Mouse (Mus musculus) 3134 (cell line): ENCODE results near the gene Il9r.

ENCODE experiments used
- DNase-seq: peaks from one replicate; pipeline ENCODE4 v3.0.0-alpha.2; 2011; ENCODE audit warnings: low spot score; ENCODE audit not compliant: insufficient read length; ENCODE audit errors: extremely low read depth

The Il9r gene

DNA sequence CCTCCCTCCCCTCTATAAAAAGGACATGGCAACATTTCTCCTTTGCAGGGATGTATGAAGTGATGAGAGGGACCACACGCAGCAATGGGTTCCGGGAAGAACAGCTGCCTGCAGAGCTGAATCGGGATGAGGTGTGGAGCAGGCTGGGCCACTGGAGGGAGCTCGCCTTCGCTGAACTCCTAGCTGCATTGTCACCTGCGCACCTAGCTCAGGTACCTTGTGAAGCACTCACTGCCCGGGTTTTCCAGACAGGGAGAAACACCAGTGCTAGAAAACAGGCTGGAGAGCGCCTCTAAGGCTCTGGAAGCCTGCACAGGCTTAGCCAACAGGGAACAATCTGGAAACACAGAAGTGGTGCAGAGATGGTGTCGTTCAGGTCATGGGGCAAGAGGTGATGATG is 38.6 kb downstream of the Il9r start:
- no peak for DNase-seq

DNA sequence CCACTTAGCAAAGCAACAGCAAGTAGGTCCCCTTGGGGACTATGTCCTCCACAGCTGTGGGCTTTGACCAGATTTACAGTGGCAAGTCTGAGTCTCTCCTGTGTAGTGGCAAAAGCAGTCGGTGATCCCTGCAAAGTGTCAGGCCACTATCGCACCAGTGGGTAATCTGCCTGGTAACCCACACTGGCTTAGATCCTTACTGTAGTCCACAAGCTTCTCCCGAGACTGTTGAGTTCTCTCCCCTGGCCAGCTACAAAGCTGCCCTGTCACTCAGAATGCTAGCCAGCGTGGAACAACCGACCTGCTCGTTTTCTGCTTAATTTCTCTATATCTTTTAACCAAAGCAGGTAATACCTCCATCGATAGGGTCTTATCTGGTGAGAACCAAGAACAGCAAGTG is 39.7 kb downstream of the Il9r start:
- DNase-seq: no peak

- DNase-seq: no peak
Observed at GRCm38 (mm10) chr11:32159176-32159575, 40.9 kb downstream of the Il9r start.

DNA sequence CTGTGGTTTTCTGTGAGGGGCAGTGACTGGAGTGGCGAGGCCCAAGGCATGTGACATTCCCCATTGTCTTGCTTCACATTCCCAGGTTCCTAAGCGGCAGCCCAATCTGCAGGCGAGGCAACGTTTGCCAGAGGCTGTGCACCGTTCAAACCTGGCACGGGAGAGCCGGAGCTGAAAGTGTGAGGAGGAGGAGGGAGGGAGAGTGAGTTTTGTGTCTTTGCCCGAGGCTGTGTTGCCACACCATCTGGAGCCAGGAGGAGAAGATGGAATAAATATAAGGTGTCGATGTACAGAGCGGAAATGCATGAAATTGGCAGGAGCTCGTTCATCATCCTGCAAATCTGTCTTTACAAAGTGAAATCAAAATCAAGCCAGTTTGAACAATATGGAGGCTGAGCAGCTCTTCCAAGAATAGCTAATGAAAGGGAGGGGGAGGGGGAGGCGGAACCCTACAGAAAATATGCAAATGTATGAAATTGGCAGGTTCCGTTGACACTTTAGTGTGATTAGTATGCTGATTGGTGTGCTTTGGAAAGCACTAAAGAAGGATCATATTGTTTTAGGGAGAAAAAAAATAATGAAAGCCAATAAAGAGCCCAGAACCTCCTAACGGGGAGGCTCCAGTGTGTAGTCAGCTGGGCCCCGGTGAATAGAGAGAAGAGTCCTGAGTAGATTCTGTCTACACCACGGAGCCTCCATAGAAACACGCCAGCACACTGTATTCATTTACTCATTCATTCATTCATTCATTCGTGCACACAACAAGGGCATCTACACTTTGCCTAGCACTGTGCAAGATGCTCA is 42.1 kb downstream of the Il9r start:
- DNase-seq: no peak

DNA sequence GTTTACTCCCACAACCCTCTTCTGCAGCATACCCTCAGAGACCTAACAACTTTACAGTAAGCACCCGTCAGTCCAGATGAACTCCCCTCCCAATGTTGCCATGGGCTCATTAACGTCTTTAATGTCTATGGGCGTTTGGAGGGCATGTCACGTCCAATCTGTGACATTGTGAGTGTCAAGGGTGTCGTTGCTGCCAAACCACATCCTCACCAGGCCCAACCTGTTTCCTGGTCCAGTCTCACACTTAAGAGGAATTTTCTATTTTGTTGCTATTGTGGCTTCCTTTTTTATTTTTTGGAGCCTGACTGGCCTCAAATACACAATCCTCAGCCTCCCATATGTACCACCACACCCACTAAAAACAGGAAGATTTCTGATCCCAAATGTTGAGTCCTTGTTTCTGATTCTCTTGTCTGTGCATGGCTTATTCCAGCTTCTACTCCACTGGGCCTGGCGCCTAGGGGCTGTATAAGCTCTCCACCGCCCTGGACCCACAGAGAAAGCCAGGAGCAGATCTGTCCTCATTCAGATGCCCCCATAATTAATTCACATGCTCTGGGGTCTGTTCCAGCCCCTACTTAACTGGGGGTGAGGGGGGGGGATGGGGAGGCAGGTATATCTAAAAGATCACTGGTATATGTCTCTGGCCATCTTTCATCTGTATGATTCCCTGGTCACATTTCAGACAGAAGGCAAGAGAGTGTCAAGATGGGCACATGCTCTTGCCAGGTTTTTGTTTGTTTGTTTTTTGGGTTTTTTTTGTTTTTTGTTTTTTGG is 43.0 kb downstream of the Il9r start:
- no peak for DNase-seq

DNA sequence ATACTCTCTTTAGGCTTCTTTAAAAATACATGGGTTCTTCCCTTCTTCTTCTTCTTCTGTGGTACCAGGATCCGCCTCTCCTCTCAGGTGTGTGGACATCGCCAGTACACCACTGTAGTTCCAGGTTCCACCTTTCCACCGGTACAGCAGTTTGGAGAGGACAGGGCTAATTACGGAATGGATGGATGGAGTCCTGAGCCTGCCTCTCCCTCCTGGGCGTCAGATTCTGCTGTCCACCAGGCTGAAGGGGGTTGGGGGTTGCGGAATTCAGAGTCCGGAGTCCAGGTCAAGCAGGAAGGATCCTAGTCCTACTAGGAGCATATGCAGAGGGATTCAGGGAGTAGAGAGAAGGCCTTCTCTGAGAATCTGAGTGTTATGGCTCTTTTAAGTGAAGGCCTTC is 46.9 kb downstream of the Il9r start:
- no peak for DNase-seq

- DNase-seq: no peak
Observed at GRCm38 (mm10) chr11:32152814-32153213, 47.3 kb downstream of the Il9r start.

DNA sequence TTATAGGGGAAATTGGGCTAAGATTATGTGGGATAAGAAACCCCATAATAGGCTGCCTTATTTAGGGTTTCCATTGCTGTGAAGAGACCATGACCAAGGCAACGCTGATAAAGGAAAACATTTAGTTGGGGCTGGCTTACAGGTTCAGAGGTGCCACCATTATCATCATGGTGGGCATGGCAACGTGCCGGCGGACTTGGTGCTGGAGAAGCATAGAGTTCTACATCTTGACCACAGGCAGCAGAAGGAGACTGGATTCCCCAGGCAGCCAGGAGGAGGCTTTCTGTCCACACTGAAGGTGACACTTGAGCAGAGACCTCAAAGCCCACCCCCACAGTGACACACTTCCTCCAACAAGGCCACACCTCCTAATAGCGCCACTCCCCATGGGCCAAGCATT is 48.8 kb downstream of the Il9r start:
- no peak for DNase-seq

- DNase-seq: no peak
Observed at GRCm38 (mm10) chr11:32149605-32150004, 50.5 kb downstream of the Il9r start.

- no peak for DNase-seq
Observed at GRCm38 (mm10) chr11:32142771-32143170, 57.3 kb downstream of the Il9r start.

GRCm38 (mm10) chr11:32141627-32142586 is 58.2 kb downstream of the Il9r start:
- no peak for DNase-seq

GRCm38 (mm10) chr11:32141034-32141433 is 59.0 kb downstream of the Il9r start:
- DNase-seq: no peak

GRCm38 (mm10) chr11:32139528-32139961 is 60.5 kb downstream of the Il9r start:
- no peak for DNase-seq

GRCm38 (mm10) chr11:32138614-32138964 is 61.5 kb downstream of the Il9r start:
- DNase-seq: no peak

DNA sequence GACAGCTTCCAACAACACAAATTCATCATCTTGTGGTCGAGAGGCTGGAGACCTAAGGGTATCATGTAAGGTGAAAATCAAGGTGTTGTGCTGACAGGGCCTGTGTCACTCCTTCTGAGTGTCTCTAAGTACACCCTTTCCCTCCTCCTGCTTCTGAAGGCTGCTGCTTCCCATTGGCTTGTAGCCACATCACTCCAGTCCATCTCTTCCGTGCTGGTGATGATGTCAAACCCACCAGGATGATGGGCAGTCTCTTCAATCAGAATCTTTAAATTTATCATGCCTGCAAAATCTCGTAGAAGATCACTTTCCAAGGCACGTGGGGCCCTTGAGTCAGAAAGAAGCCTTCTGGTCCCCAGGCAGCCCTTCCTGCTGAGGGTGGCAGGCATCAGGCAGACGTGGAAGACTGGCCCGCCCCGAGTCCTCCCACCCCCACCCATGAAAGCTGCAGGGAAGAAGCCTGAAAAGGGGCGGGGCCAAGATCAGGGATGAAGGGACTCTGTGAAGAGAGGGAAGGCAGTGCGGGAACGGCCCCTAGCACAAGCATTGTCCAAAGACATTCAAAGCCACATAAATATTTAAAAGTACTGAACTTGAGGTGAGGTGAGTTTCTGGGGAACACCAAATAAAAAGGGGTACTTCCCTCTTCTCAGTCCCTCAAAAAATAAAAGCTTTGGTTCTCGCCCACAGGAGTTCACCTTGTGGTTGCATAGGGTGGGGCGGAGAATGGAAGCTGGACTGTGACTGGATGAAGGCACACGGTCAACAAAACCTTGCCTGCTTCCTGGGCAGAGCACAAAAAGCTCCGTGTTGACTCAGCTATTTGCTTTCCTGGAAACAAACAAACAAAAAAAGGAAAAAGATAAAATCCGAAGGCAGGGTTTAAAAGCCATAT is 62.1 kb downstream of the Il9r start:
- DNase-seq: no peak
